Mouse (Mus musculus): Measurements from ENCODE around the gene Slc12a9.

Gene Slc12a9

DNA sequence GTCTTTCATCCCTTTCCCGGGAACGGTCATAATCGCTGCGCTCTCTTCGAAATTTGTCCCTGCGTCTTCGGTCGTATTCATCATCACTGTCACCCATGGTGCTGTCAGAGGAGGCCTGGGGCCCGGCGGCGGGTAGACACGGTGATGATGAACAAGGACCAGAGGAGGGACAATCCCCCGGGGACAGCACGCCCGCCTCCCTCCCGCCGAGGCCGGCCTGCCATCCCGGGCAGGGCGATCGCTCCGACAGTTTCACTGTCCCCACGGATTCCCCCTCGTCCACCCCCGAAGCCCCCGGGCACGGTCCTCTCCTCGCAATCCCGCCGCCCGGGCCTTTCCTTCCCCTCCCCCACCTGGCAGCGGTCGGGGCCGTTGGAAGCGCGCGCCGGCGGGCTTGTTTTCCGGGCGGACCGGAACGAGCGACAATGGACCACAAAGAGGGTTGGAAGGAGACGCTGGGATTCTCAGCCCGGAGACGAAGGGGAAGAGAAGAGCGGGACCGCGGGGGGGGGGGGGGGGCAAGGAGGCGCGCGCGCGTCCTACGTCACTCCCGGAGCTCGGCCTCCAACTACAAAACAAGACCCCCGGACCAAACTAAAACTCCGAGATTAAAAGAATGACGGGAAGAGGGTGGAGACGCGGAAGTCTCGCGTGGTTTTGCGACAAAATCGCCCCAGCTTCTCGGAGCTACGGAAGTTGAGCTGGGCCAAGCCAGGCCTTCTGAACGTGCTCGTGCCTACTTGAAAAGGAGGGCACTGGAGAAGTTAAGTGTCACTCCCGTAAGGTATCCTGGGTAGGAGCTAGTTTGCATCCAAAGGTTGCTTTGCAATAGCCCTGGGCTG, 26.1 kb downstream of the Slc12a9 start, which contains the start of gene Srrt:
Gene Srrt, minus strand, starts transcription at position 604 of the 842 bp plus-strand sequence.
- DNase-seq, result peak; percentile 91

GRCm38 (mm10) chr5:137306439-137307005, 26.9 kb downstream of the Slc12a9 start:
- no peak for DNase-seq

GRCm38 (mm10) chr5:137305822-137306221, 27.6 kb downstream of the Slc12a9 start:
- DNase-seq, result no peak

DNA sequence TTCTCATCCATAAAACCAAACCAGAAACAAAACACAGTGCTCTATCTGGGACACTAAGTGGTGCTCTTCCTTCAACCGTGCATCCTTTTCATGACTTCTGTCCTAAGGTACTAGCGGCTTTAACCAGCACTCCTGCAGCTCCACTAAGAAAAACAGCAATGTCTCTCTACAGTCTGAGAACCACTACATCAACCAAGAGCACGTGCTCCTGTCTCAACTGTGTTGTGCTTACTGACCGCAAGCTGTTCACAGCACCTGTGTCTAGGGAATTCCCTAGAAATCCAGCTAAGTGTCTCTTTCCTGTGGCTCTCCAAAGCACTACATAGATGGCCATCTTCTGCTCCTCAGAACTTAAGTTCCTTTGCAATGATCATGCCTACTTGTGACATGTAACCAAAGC, 28.6 kb downstream of the Slc12a9 start:
- DNase-seq, result no peak

DNA sequence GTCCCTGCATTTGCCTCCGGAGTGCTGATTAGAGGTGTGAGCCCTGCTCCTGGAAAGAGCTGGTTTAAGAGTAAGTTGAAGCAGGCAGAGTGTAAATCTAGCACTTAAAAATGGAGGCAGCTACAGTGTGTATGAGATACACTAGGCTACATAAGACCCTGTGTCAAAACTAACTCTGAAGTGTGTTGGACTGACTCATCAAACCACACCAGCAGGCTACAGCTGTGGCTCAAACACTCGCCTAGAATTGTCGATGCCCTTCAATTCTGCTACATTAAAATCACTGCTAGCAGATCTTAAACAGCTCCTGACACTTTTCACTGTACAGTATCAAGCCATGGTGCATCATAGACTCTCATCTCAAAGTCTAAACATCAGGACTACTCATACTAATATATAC, 29.2 kb downstream of the Slc12a9 start:
- DNase-seq, result no peak

- no peak for DNase-seq
These were observed 29.8 kb downstream of the Slc12a9 start for GRCm38 (mm10) chr5:137303609-137304008.

DNA sequence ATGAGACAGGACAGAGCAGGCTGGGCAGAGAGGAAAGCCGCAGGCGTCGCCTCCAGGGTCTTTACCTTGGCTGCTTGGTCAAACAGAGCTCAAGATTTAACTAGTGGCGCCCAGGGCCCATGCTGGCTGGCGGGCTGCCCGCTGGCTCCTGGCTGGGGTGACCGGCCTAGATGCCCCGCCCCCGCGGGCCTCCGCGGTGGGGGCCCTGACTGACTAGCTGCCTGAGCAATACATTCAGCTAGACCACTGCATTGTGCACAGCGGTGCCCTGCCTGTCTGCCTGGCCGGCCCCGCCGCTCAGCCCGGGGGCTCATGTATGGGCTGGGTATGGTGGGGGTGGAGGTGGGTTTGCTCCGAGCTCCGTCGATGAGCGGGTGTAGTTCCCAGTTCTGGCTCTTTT, 32.1 kb downstream of the Slc12a9 start:
- DNase-seq, result no peak

DNA sequence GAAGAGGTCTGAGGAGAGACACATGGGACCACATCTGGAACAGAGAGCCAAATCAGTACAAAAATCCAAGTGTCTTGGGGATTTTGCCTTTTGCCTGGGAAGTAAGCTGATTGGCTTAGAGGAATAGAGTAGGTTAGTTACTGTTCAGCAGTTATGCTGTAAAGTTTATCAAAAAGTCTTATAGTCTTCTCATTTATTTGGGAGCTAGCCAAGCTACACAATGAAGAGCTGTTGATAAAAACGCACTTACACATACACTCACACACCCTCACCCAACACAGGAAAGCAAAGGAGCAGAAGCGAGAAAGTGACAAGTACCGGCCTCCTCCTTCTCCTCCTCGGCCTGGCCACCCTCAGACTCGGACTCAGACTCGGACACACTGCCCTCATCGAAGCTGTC, 34.2 kb downstream of the Slc12a9 start:
- no peak for DNase-seq

- DNase-seq, result no peak
These were observed 36.3 kb downstream of the Slc12a9 start for GRCm38 (mm10) chr5:137297126-137297525.

DNA sequence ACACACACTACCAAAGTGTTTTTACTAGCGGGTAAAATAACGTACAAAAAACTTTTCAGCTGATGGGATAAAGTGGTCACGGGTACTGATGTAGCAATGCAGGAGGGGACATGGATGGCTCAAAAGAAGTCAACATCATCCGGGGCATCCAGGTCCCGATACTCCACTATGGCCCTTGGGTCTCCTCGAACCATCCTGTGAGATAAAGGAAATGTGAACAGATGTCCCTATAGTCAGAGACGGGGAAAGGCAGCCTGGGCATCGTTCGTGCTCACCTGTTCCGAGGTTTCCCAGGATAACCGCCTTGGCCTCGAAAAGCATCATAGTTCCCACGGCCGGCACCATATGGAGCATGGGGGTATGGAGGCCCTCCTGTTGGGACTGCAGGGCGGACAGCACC, 37.7 kb downstream of the Slc12a9 start:
- DNase-seq, result no peak

- no peak for DNase-seq
These were observed 38.1 kb downstream of the Slc12a9 start for GRCm38 (mm10) chr5:137295296-137295695.

GRCm38 (mm10) chr5:137294744-137295093, 38.7 kb downstream of the Slc12a9 start:
- DNase-seq, result no peak

DNA sequence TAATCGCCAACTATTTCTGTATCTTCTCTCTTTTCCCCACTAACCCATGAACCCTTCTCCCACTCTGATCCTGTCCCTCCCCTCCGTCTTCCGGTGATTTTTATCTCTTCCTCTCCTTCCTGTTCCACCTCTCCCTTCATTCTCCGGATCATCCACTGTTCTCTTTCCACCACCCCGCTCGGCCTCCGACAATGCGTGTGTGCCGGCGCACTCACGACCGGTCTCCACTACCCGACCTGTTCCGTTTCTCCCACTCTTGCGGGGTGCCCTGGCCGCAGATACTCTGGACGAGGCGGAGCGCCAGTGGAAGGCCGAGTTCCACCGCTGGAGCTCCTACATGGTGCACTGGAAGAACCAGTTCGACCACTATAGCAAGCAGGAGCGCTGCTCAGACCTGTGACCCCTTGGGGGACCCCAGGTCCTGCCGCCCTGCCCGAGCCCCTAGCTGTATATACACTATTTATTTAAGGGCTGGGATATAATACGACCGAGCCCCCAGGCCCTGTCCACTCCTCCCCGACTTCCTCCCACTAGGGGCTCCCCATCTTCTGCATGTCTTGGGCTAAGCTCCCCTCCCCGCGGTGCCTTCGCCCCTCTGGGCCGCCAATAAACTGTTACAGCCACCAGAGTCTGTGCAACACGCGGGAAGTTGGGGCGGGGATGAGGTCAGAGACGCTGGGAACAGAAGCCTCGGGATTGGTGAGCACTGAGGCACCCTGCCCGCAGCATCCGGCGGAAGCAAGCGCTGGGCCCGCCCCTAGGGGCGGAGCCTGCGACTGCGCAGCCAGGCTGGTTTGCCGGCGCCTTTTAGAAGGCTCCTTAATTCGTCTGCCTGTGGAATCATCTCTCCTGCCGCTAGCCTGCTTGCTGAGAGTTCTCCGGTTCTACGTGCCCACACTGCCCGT, 39.3 kb downstream of the Slc12a9 start, which contains the start of gene Ufsp1:
Gene Ufsp1, plus strand, starts transcription at position 791 of the 905 bp plus-strand sequence.
- peak; percentile 94 for DNase-seq

GRCm38 (mm10) chr5:137293282-137293681, 40.1 kb downstream of the Slc12a9 start:
- peak; percentile 70 for DNase-seq

DNA sequence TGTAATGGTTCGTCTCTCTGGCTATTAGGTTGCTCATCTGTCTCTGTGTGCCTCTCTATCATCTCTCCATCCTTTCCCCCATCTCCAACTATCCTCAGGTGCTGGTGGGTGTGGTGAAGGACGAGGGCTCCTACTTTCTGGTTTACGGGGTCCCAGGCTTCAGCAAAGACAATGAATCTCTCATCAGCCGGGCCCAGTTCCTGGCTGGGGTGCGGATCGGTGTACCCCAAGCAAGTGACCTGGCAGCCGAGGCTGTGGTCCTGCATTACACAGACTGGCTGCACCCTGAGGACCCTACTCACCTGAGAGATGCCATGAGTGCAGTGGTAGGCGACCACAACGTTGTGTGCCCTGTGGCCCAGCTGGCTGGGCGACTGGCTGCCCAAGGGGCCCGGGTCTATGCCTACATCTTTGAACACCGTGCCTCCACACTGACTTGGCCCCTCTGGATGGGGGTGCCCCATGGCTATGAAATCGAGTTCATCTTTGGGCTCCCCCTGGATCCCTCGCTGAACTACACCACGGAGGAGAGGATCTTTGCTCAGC, 41.9 kb downstream of the Slc12a9 start:
- no peak for DNase-seq

DNA sequence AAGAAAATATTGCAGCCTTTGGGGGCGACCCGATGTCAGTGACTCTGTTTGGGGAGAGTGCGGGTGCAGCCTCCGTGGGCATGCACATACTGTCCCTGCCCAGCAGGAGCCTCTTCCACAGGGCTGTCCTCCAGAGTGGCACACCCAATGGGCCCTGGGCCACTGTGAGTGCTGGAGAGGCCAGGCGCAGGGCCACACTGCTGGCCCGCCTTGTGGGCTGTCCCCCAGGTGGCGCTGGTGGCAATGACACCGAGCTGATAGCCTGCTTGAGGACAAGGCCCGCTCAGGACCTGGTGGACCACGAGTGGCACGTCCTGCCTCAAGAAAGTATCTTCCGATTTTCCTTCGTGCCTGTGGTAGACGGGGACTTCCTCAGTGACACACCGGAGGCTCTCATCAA, 42.7 kb downstream of the Slc12a9 start:
- peak; percentile 70 for DNase-seq

- no peak for DNase-seq
These were observed 43.6 kb downstream of the Slc12a9 start for GRCm38 (mm10) chr5:137289591-137290365.

- DNase-seq, result peak; percentile 85
These were observed 44.4 kb downstream of the Slc12a9 start for GRCm38 (mm10) chr5:137288999-137289470.

- peak; percentile 54 for DNase-seq
These were observed 45.2 kb downstream of the Slc12a9 start for GRCm38 (mm10) chr5:137287953-137288743.

GRCm38 (mm10) chr5:137287032-137287952, 46.1 kb downstream of the Slc12a9 start, which contains the start of gene Ache:
TSS of gene Ache (plus strand) at chr5:137287519.
- DNase-seq, result peak; percentile 39

Measured in thymus, postnatal 4 days (tissue).